Mouse (Mus musculus) liver, embryonic 15.5 days (tissue): ENCODE measurements around the gene Adam19. TPM values are rescaled to one million over a fixed set of nuclear protein-coding genes. Genes with fewer than 3 reads are reported as not detected.
A peak's percentile ranks its signal among the peaks of the same experiment; 100 is the strongest.
"Not testable (repeated sequence)": the region's sequence is repeated elsewhere in the genome, so short reads cannot be mapped to it uniquely, and the experiment has no call there.

Experiments
- ATAC-seq: fragments of 200-750 bp; cut with Nextera tagmentation; 2 replicates; pipeline ENCODE4 v1.8.0; 2017; ENCODE audit warnings: moderate number of reproducible peaks, mild to moderate bottlenecking, moderate library complexity; ENCODE audit not compliant: insufficient read depth
- H3K27ac ChIP-seq: fragments of 300-500 bp; sonication (generic); replicated peaks from 2 replicates; pipeline ENCODE4 v1.5.1; 2015; ENCODE audit warnings: mild to moderate bottlenecking, inconsistent platforms
- H3K27me3 ChIP-seq: fragments of 300-500 bp; sonication (generic); 2 replicates; pipeline ENCODE4 v1.6.1; 2015; ENCODE audit warnings: mild to moderate bottlenecking, inconsistent platforms
- H3K36me3 ChIP-seq: fragments of 300-500 bp; sonication (generic); replicated peaks from 2 replicates; pipeline ENCODE4 v1.6.1; 2015; ENCODE audit warnings: moderate library complexity, mild to moderate bottlenecking, inconsistent platforms
- H3K4me1 ChIP-seq: fragments of 300-500 bp; sonication (generic); replicated peaks from 2 replicates; pipeline ENCODE4 v1.6.1; 2015; ENCODE audit warnings: inconsistent platforms
- H3K4me2 ChIP-seq: fragments of 300-500 bp; sonication (generic); 2 replicates; pipeline ENCODE4 v1.6.1; 2015; ENCODE audit warnings: moderate library complexity, mild to moderate bottlenecking, inconsistent platforms
- H3K4me3 ChIP-seq: fragments of 300-500 bp; sonication (generic); replicated peaks from 2 replicates; pipeline ENCODE4 v1.5.1; 2015; ENCODE audit warnings: mild to moderate bottlenecking, inconsistent platforms
- H3K9ac ChIP-seq: fragments of 300-500 bp; sonication (generic); 2 replicates; pipeline ENCODE4 v1.6.1; 2015; ENCODE audit warnings: moderate library complexity, mild to moderate bottlenecking, inconsistent platforms
- H3K9me3 ChIP-seq: fragments of 300-500 bp; sonication (generic); replicated peaks from 2 replicates; pipeline ENCODE4 v1.6.1; 2016; ENCODE audit warnings: inconsistent platforms
- WGBS: fragments of 180-500 bp; shearing (Covaris S2); methylation state at CpG from one replicate; pipeline ENCODE4 v1.1.7; 2015; ENCODE audit warnings: mixed read lengths; ENCODE audit not compliant: insufficient replicate concordance; 5-methylcytosine and 5-hydroxymethylcytosine counted together
- polyA plus RNA-seq: library from polyadenylated mRNA; unstranded; fragments of >200 nt; fragmentation: Nextera tagmentation; extraction: Ambion mirVana; gene quantifications from 2 replicates; pipeline ENCODE4 v1.2.1, GENCODE M21; 2015

Gene Adam19
- polyA plus RNA-seq, 1 experiment from 2014 or later = 0.98 TPM

GRCm38 (mm10) chr11:46145163-46145875, 89.5 kb downstream of the Adam19 start:
- ATAC-seq = no peak
- WGBS = 60% methylated on average over 11 of the region's 11 CpGs
- H3K9ac ChIP-seq = no peak overlapping the region
- H3K27ac ChIP-seq = no peak overlapping the region
- no peaks in the 10 kb centered on the region for H3K36me3 ChIP-seq
- H3K9me3 ChIP-seq = no peaks in the 10 kb centered on the region
- no peak overlapping the region for H3K4me3 ChIP-seq
- no peaks in the 10 kb centered on the region for H3K4me1 ChIP-seq
- no peaks in the 10 kb centered on the region for H3K27me3 ChIP-seq
- H3K4me2 ChIP-seq = no peak overlapping the region

GRCm38 (mm10) chr11:46146619-46147018, 90.8 kb downstream of the Adam19 start:
- no peak for ATAC-seq
- Histone ChIP-seq H3K4me2 (no peak overlapping the region), H3K27ac (no peak overlapping the region), H3K4me1 (no peaks in the 10 kb centered on the region), H3K9ac (no peak overlapping the region), H3K27me3 (no peaks in the 10 kb centered on the region), H3K9me3 (no peaks in the 10 kb centered on the region), H3K36me3 (no peaks in the 10 kb centered on the region), H3K4me3 (no peak overlapping the region)
- WGBS = 64% methylated on average over 5 of the region's 5 CpGs

GRCm38 (mm10) chr11:46156945-46157344, 101.2 kb downstream of the Adam19 start:
- Histone ChIP-seq H3K9ac (no peak overlapping the region), H3K4me1 (no peaks in the 10 kb centered on the region), H3K4me3 (no peak overlapping the region), H3K9me3 (no peaks in the 10 kb centered on the region), H3K36me3 (no peaks in the 10 kb centered on the region), H3K27me3 (peaks cover 5% of the 10 kb centered on the region; the same call in 1 of the 2 replicates), H3K27ac (no peak overlapping the region), H3K4me2 (no peak overlapping the region)
- no peak for ATAC-seq
- WGBS = 74% methylated on average over 8 of the region's 8 CpGs

GRCm38 (mm10) chr11:46157462-46157861, 101.7 kb downstream of the Adam19 start:
- H3K4me3 ChIP-seq = no peak overlapping the region
- no peaks in the 10 kb centered on the region for H3K4me1 ChIP-seq
- H3K36me3 ChIP-seq = no peaks in the 10 kb centered on the region
- H3K27ac ChIP-seq = no peak overlapping the region
- no peak for ATAC-seq
- no peaks in the 10 kb centered on the region for H3K9me3 ChIP-seq
- H3K27me3 ChIP-seq = peaks cover 5% of the 10 kb centered on the region; the same call in 1 of the 2 replicates
- no peak overlapping the region for H3K4me2 ChIP-seq
- H3K9ac ChIP-seq = no peak overlapping the region

GRCm38 (mm10) chr11:46165866-46166585, 110.2 kb downstream of the Adam19 start, which contains the start of gene Nipal4:
Gene Nipal4 (minus strand): TSS chr11:46166508.
- 2% methylated on average over 40 of the region's 40 CpGs for WGBS
- Histone ChIP-seq H3K9ac (no peak within 1 kb of the TSS), H3K27ac (no peak within 1 kb of the TSS), H3K4me1 (peaks cover 6% of the 10 kb centered on the region; the same call in 1 of the 2 replicates), H3K9me3 (no peaks in the 10 kb centered on the region), H3K4me2 (peak within 1 kb of the TSS; percentile 59), H3K4me3 (peak within 1 kb of the TSS; percentile 36), H3K36me3 (no peaks in the 10 kb centered on the region), H3K27me3 (peaks cover 45% of the 10 kb centered on the region)
- no peak for ATAC-seq

GRCm38 (mm10) chr11:46168506-46168905, 112.7 kb downstream of the Adam19 start:
- H3K4me3 ChIP-seq = no peak overlapping the region
- no peaks in the 10 kb centered on the region for H3K9me3 ChIP-seq
- 65% methylated on average over 7 of the region's 7 CpGs for WGBS
- H3K4me2 ChIP-seq = no peak overlapping the region
- H3K36me3 ChIP-seq = no peaks in the 10 kb centered on the region
- no peak overlapping the region for H3K9ac ChIP-seq
- no peak for ATAC-seq
- no peak overlapping the region for H3K27ac ChIP-seq
- peaks cover 6% of the 10 kb centered on the region; the same call in 1 of the 2 replicates for H3K4me1 ChIP-seq
- H3K27me3 ChIP-seq = peaks cover 45% of the 10 kb centered on the region

GRCm38 (mm10) chr11:46169908-46170307, 114.1 kb downstream of the Adam19 start:
- ATAC-seq = no peak

GRCm38 (mm10) chr11:46172128-46172527, 116.3 kb downstream of the Adam19 start:
- Histone ChIP-seq H3K27me3 (peaks cover 15% of the 10 kb centered on the region; the same call in 1 of the 2 replicates), H3K9me3 (no peaks in the 10 kb centered on the region), H3K4me1 (no peaks in the 10 kb centered on the region), H3K9ac (no peak overlapping the region), H3K4me2 (no peak overlapping the region), H3K36me3 (no peaks in the 10 kb centered on the region), H3K27ac (no peak overlapping the region), H3K4me3 (no peak overlapping the region)
- no peak for ATAC-seq
- 64% methylated on average over 9 of the region's 9 CpGs for WGBS

More at GRCm38 (mm10) chr11:46169908-46170307, 114.1 kb downstream of the Adam19 start:
- 39% methylated on average over 3 of the region's 3 CpGs for WGBS
- no peak overlapping the region for H3K4me3 ChIP-seq
- no peak overlapping the region for H3K4me2 ChIP-seq
- no peaks in the 10 kb centered on the region for H3K9me3 ChIP-seq
- H3K36me3 ChIP-seq = no peaks in the 10 kb centered on the region
- peaks cover 6% of the 10 kb centered on the region; the same call in 1 of the 2 replicates for H3K4me1 ChIP-seq
- H3K9ac ChIP-seq = no peak overlapping the region
- H3K27ac ChIP-seq = no peak overlapping the region
- H3K27me3 ChIP-seq = peaks cover 37% of the 10 kb centered on the region

GRCm38 (mm10) chr11:46176155-46176554, 120.4 kb downstream of the Adam19 start:
- H3K27ac ChIP-seq = no peak overlapping the region
- WGBS = 73% methylated on average over 6 of the region's 6 CpGs
- ATAC-seq = no peak
- no peaks in the 10 kb centered on the region for H3K27me3 ChIP-seq
- no peaks in the 10 kb centered on the region for H3K4me1 ChIP-seq
- H3K4me2 ChIP-seq = no peak overlapping the region
- H3K9me3 ChIP-seq = no peaks in the 10 kb centered on the region
- no peaks in the 10 kb centered on the region for H3K36me3 ChIP-seq
- no peak overlapping the region for H3K4me3 ChIP-seq
- H3K9ac ChIP-seq = no peak overlapping the region

- Histone ChIP-seq H3K36me3 (no peaks in the 10 kb centered on the region), H3K27me3 (no peaks in the 10 kb centered on the region), H3K9ac (no peak overlapping the region), H3K4me3 (no peak overlapping the region), H3K4me2 (no peak overlapping the region), H3K27ac (no peak overlapping the region), H3K4me1 (no peaks in the 10 kb centered on the region), H3K9me3 (no peaks in the 10 kb centered on the region)
- 60% methylated on average over 10 of the region's 10 CpGs for WGBS
- no peak for ATAC-seq
Observed at GRCm38 (mm10) chr11:46177246-46178043, 121.7 kb downstream of the Adam19 start.

GRCm38 (mm10) chr11:46182031-46182430, 126.2 kb downstream of the Adam19 start:
- H3K9me3 ChIP-seq, ATAC-seq, H3K27ac ChIP-seq, H3K36me3 ChIP-seq, H3K27me3 ChIP-seq, H3K9ac ChIP-seq, H3K4me3 ChIP-seq, H3K4me2 ChIP-seq, H3K4me1 ChIP-seq: not testable (repeated sequence)
- 62% methylated on average over 1 of the region's 1 CpGs for WGBS
